Mouse (Mus musculus): ENCODE results near the gene A730061H03Rik. TPM values are rescaled to one million over a fixed set of nuclear protein-coding genes. Genes with fewer than 3 reads are reported as not detected.

A730061H03Rik gene
- polyA plus RNA-seq, 1 experiment from 2014 or later = 1.3 TPM

DNA sequence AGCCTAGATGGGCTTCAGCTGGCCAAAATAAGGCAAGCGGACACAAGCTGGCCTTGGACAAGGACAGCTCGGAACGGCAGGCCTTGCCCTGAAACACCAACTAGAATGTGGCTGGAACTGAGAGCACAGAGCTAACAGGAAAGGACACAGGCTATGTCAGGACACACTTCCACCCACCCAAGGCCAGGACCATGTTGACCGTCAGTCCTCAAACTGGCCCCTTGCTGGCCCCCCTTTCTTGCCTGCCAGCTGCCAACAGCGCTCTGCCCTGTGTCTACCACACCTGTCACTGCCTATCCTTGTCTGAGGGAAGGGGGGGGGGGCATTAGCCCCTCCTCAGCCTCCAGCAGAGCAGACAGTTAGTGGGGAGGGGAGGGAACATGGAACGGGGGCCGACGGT is 15.1 kb upstream of the A730061H03Rik start, which contains the start of gene Fitm1:
Fitm1 (plus strand) TSS at position 316 of the 400 bp plus-strand sequence.
- Histone ChIP-seq H3K4me3 (ENCODE audit: low read length) (no peak within 1 kb of the TSS), H3K4me1 (replicated peaks; ENCODE audit: control insufficient read depth, insufficient read depth, low read length) (peaks cover 16% of the 10 kb centered on the region), H3K9me3 (ENCODE audit: control insufficient read depth, low read length) (no peaks in the 10 kb centered on the region), H3K36me3 (ENCODE audit: control insufficient read depth, insufficient read depth, low read length) (no peaks in the 10 kb centered on the region), H3K27ac (ENCODE audit: low read length) (peak within 1 kb of the TSS; percentile 27), H3K4me2 (ENCODE audit: low read depth, low read length) (no peak within 1 kb of the TSS), H3K9ac (ENCODE audit: low read length) (peak within 1 kb of the TSS; percentile 24), H3K27me3 (ENCODE audit: control insufficient read depth, insufficient read depth, low read depth, low read length) (no peaks in the 10 kb centered on the region)
- 60% methylated on average over 8 of the region's 8 CpGs for WGBS
- no peak for ATAC-seq (ENCODE audit: low read depth)

DNA sequence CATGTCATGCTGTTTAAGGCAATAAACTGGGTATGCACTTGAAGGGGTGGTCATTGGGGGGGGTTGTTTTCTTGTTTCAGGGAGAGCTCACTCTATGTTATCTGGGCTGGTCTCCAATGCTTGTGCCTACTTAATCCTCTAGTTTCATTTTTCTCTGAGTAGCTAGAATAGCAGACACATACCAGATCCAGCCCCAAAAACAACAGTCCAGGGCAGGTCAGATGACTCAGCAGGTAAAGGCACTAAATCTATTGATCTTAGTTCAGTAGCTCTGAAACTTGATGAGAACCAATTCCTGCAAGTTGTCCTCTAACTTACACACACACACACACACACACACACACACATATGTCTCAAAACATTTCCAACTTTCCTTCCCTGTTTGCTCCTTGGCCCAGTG is 11.6 kb upstream of the A730061H03Rik start:
- Histone ChIP-seq H3K36me3 (ENCODE audit: control insufficient read depth, insufficient read depth, low read length) (peaks cover 6% of the 10 kb centered on the region), H3K4me1 (replicated peaks; ENCODE audit: control insufficient read depth, insufficient read depth, low read length) (peaks cover 9% of the 10 kb centered on the region), H3K4me2 (ENCODE audit: low read depth, low read length) (no peak overlapping the region), H3K9ac (ENCODE audit: low read length) (no peak overlapping the region), H3K4me3 (ENCODE audit: low read length) (no peak overlapping the region), H3K27ac (ENCODE audit: low read length) (no peak overlapping the region), H3K9me3 (ENCODE audit: control insufficient read depth, low read length) (no peaks in the 10 kb centered on the region), H3K27me3 (ENCODE audit: control insufficient read depth, insufficient read depth, low read depth, low read length) (no peaks in the 10 kb centered on the region)
- no peak for ATAC-seq (ENCODE audit: low read depth)

DNA sequence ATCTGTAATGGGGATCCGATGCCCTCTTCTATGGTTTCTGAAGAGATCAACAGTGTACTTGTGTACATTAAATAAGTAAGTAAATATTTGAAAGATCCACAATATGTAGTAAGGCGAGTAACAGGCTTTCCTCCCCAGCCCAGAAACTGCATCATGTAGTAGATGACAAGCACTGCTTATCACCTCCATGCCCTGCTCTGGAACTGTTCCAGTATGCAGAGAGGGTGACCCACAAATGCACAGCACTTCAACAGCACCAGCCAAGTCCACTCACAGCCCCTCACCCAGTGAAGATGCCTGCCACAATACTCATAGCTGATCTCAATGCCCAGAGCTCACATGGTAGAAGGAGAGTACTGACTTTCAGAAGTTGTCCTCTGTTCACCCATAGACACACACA is 10.4 kb upstream of the A730061H03Rik start:
- Histone ChIP-seq H3K36me3 (ENCODE audit: control insufficient read depth, insufficient read depth, low read length) (peaks cover 15% of the 10 kb centered on the region), H3K4me1 (replicated peaks; ENCODE audit: control insufficient read depth, insufficient read depth, low read length) (peaks cover 4% of the 10 kb centered on the region; the same call in 1 of the 2 replicates), H3K27ac (ENCODE audit: low read length) (no peak overlapping the region), H3K4me3 (ENCODE audit: low read length) (no peak overlapping the region), H3K9me3 (ENCODE audit: control insufficient read depth, low read length) (no peaks in the 10 kb centered on the region), H3K9ac (ENCODE audit: low read length) (no peak overlapping the region), H3K27me3 (ENCODE audit: control insufficient read depth, insufficient read depth, low read depth, low read length) (no peaks in the 10 kb centered on the region), H3K4me2 (ENCODE audit: low read depth, low read length) (no peak overlapping the region)
- no peak for ATAC-seq (ENCODE audit: low read depth)
- WGBS = 66% methylated on average over 2 of the region's 2 CpGs

DNA sequence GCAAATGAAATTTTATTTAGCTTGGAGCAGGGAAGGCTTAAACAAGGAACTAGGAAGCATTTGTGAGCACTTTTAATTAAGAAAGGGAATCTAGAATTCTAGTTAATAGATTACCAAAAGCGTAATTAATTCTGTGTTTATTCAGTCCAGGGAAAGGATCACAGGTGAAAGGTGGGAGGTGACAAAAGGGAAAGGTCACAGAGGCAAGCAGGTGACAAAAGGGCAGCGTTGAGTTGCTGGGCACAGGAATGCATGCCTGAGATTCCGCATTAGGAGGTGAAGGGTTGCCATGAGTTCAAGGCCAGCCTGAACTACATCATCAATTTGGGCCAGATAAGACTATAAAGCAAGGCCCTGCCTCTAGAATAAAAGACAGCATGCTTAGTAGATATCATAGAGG is 7.3 kb upstream of the A730061H03Rik start:
- H3K4me2 ChIP-seq (ENCODE audit: low read depth, low read length) = no peak overlapping the region
- H3K9me3 ChIP-seq (ENCODE audit: control insufficient read depth, low read length) = no peaks in the 10 kb centered on the region
- 75% methylated on average over 3 of the region's 3 CpGs for WGBS
- no peaks in the 10 kb centered on the region for H3K4me1 ChIP-seq (replicated peaks; ENCODE audit: control insufficient read depth, insufficient read depth, low read length)
- H3K4me3 ChIP-seq (ENCODE audit: low read length) = no peak overlapping the region
- H3K27ac ChIP-seq (ENCODE audit: low read length) = no peak overlapping the region
- H3K36me3 ChIP-seq (ENCODE audit: control insufficient read depth, insufficient read depth, low read length) = peaks cover 31% of the 10 kb centered on the region
- no peak overlapping the region for H3K9ac ChIP-seq (ENCODE audit: low read length)
- ATAC-seq (ENCODE audit: low read depth) = no peak
- no peaks in the 10 kb centered on the region for H3K27me3 ChIP-seq (ENCODE audit: control insufficient read depth, insufficient read depth, low read depth, low read length)

DNA sequence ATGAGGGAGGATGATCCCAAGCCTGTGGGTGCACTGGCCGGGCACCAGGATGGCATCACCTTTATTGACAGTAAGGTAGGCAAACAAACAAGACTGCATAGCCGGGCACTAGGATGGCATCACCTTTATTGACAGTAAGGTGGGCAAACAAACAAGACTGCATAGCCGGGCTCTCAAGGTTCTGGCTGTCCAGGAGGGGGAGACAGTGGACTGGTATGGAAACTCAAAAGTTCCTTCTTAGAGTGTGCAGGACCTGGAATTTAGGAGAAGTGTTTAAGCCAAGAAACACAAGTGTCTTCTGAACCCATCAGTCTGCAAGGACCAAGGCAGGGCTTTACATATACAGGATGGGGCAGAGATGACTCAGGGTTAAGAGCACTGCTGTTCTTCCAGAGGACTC is 5.5 kb upstream of the A730061H03Rik start:
- Histone ChIP-seq H3K4me1 (replicated peaks; ENCODE audit: control insufficient read depth, insufficient read depth, low read length) (peaks cover 13% of the 10 kb centered on the region), H3K4me2 (ENCODE audit: low read depth, low read length) (no peak overlapping the region), H3K27ac (ENCODE audit: low read length) (no peak overlapping the region), H3K4me3 (ENCODE audit: low read length) (no peak overlapping the region), H3K36me3 (ENCODE audit: control insufficient read depth, insufficient read depth, low read length) (peaks cover 31% of the 10 kb centered on the region), H3K9me3 (ENCODE audit: control insufficient read depth, low read length) (no peaks in the 10 kb centered on the region), H3K9ac (ENCODE audit: low read length) (no peak overlapping the region), H3K27me3 (ENCODE audit: control insufficient read depth, insufficient read depth, low read depth, low read length) (no peaks in the 10 kb centered on the region)
- no peak for ATAC-seq (ENCODE audit: low read depth)
- WGBS = 66% methylated on average over 3 of the region's 3 CpGs

DNA sequence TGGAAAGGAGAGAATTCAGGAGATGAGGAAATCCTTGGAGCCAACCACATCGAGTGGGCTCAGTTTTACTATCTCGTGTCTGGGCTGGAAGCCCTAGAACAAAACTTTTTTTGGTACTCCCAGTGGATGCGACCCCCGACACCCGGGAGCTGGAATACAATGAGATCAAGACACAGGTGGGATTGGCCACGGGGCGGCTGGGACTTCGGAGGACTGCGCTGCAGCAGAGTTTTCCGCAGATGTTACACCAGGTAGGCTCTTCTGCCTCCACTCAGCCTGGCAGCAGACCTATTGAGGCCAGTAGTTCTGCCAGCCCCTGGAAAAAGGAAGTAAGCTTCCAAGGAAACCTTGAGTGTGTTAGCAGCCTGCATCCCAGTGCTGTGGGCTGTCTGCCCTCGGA is 3.0 kb upstream of the A730061H03Rik start:
- Histone ChIP-seq H3K27ac (ENCODE audit: low read length) (no peak overlapping the region), H3K9me3 (ENCODE audit: control insufficient read depth, low read length) (no peaks in the 10 kb centered on the region), H3K4me1 (replicated peaks; ENCODE audit: control insufficient read depth, insufficient read depth, low read length) (peaks cover 13% of the 10 kb centered on the region), H3K36me3 (ENCODE audit: control insufficient read depth, insufficient read depth, low read length) (peaks cover 31% of the 10 kb centered on the region), H3K4me3 (ENCODE audit: low read length) (no peak overlapping the region), H3K4me2 (ENCODE audit: low read depth, low read length) (no peak overlapping the region), H3K27me3 (ENCODE audit: control insufficient read depth, insufficient read depth, low read depth, low read length) (no peaks in the 10 kb centered on the region), H3K9ac (ENCODE audit: low read length) (no peak overlapping the region)
- WGBS = 89% methylated on average over 11 of the region's 11 CpGs
- ATAC-seq (ENCODE audit: low read depth) = no peak

DNA sequence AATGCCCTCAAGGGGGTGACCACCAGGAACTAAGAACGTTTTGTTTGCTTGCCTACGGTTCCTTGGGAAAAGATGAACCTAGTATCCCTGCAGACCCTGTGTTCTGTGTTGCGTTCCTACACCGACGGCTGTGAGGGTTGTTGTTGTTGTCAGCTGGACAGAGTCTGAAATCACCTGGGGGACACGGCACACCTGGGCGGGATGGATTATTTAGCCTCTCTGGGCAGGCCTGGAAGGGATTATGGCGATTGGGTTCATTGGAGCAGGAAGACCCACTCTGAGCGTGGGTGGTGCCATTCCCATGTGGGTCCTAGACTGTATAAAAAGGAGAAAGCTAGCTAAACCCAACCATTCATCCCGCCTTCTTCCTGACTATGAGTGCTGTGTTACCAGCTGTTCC is 1.7 kb upstream of the A730061H03Rik start:
- no peak for ATAC-seq (ENCODE audit: low read depth)
- peaks cover 25% of the 10 kb centered on the region for H3K36me3 ChIP-seq (ENCODE audit: control insufficient read depth, insufficient read depth, low read length)
- H3K27me3 ChIP-seq (ENCODE audit: control insufficient read depth, insufficient read depth, low read depth, low read length) = no peaks in the 10 kb centered on the region
- no peak overlapping the region for H3K9ac ChIP-seq (ENCODE audit: low read length)
- H3K27ac ChIP-seq (ENCODE audit: low read length) = no peak overlapping the region
- 67% methylated on average over 10 of the region's 10 CpGs for WGBS
- H3K4me2 ChIP-seq (ENCODE audit: low read depth, low read length) = peak overlapping the region; percentile 91
- H3K4me3 ChIP-seq (ENCODE audit: low read length) = peak overlapping the region; percentile 83
- no peaks in the 10 kb centered on the region for H3K9me3 ChIP-seq (ENCODE audit: control insufficient read depth, low read length)
- peaks cover 17% of the 10 kb centered on the region for H3K4me1 ChIP-seq (replicated peaks; ENCODE audit: control insufficient read depth, insufficient read depth, low read length)

DNA sequence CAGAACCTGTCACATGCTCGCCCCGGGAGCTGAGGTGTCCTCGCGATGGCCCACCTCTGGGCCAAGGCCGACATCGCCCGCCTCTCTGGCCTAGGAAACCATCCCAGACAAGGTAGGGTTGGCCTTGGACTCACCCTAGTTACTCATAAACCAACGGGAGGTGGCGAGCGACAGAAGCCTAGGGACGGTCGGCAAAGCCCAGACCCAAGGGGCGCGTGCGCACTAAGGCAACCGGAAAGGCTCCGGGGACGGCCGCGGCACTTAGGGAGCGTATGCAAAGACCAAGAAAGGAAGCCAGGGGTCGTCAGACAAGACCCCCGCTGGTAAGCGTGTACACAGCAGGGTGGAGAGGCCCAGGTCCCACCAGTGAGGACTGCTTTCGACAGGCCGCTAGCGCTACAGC is 406 bp downstream of the A730061H03Rik start, which contains the start of gene Dcaf11:
Dcaf11 (plus strand) TSS at position 208 of the 403 bp plus-strand sequence.
- Histone ChIP-seq H3K4me1 (replicated peaks; ENCODE audit: control insufficient read depth, insufficient read depth, low read length) (peaks cover 20% of the 10 kb centered on the region), H3K4me3 (ENCODE audit: low read length) (peak within 1 kb of the TSS; percentile 83), H3K27me3 (ENCODE audit: control insufficient read depth, insufficient read depth, low read depth, low read length) (no peaks in the 10 kb centered on the region), H3K9ac (ENCODE audit: low read length) (peak within 1 kb of the TSS; percentile 87), H3K36me3 (ENCODE audit: control insufficient read depth, insufficient read depth, low read length) (peaks cover 10% of the 10 kb centered on the region), H3K9me3 (ENCODE audit: control insufficient read depth, low read length) (no peaks in the 10 kb centered on the region), H3K27ac (ENCODE audit: low read length) (peak within 1 kb of the TSS; percentile 100), H3K4me2 (ENCODE audit: low read depth, low read length) (peak within 1 kb of the TSS; percentile 91)
- under 1% methylated on average over 27 of the region's 27 CpGs for WGBS
- peak; percentile 78 for ATAC-seq (ENCODE audit: low read depth)

DNA sequence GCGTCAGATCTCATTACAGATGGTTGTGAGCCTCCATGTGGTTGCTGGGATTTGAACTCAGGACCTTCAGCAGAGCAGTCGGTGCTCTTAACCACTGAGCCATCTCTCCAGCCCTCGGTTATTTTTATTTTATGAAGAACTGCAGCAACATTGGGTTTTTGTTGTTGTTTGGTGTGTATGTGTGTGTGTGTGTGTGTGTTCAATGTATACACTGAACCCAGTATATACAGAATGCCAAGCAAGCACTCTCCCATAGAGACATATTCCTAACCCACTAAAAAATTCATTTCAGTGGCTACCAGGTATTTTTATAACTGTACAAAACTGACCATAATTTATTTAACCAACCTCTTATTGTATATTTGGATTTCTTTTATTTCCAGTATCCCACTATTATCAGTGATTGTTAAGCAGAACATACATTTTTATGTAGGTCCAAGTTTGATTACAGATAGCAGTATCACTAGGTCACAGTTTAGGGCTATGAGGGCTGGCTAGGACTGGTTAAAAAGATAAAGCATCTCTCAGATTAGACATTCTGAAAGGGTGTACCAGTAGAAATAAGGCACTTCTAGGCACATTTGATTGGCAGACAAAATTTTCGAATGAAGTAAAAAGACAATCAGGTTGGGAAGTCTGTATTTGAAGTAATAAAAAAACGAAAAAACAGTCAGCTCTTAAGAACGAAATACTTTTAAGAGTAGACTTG is 1.3 kb downstream of the A730061H03Rik start:
- H3K27ac ChIP-seq (ENCODE audit: low read length) = 0 out of 2 replicates have a peak overlapping the region, but pooled peaks have one; percentile 17
- peaks cover 20% of the 10 kb centered on the region for H3K4me1 ChIP-seq (replicated peaks; ENCODE audit: control insufficient read depth, insufficient read depth, low read length)
- peak overlapping the region; percentile 91 for H3K4me2 ChIP-seq (ENCODE audit: low read depth, low read length)
- H3K9ac ChIP-seq (ENCODE audit: low read length) = no peak overlapping the region
- peaks cover 1% of the 10 kb centered on the region; the same call in 1 of the 2 replicates for H3K36me3 ChIP-seq (ENCODE audit: control insufficient read depth, insufficient read depth, low read length)
- H3K27me3 ChIP-seq (ENCODE audit: control insufficient read depth, insufficient read depth, low read depth, low read length) = no peaks in the 10 kb centered on the region
- 46% methylated on average over 6 of the region's 6 CpGs for WGBS
- no peak for ATAC-seq (ENCODE audit: low read depth)
- H3K4me3 ChIP-seq (ENCODE audit: low read length) = no peak overlapping the region
- H3K9me3 ChIP-seq (ENCODE audit: control insufficient read depth, low read length) = no peaks in the 10 kb centered on the region
